Mouse (Mus musculus) bone marrow, adult 2 months (tissue): ENCODE measurements around the gene B3galt6.

Experiments
- CTCF ChIP-seq: fragments of 200-500 bp; IDR thresholded peaks from 2 replicates; pipeline ENCODE4 v1.5.1; 2011; ENCODE audit warnings: low read length, control low read depth; ENCODE audit not compliant: control insufficient read depth, insufficient read depth
- POLR2A ChIP-seq: fragments of 200-500 bp; IDR thresholded peaks from 2 replicates; pipeline ENCODE4 v1.6.1; 2011; ENCODE audit warnings: low read depth, mild to moderate bottlenecking, control low read depth, low read length, borderline replicate concordance; ENCODE audit not compliant: control insufficient read depth

GRCm38 (mm10) chr4:156013637-156014036, 21.2 kb upstream of the B3galt6 start, which contains the start of gene Tnfrsf4:
- TF ChIP-seq CTCF, result no peak
- TF ChIP-seq POLR2A, result no peak
